Mouse (Mus musculus) intestine, embryonic 16.5 days (tissue): ENCODE results near the gene Strn3. TPM values are rescaled to one million over a fixed set of nuclear protein-coding genes. Genes with fewer than 3 reads are reported as not detected.
"Not testable (repeated sequence)": the region's sequence is repeated elsewhere in the genome, so short reads cannot be mapped to it uniquely, and the experiment has no call there.

Source experiments
- ATAC-seq: fragments of 200-750 bp; cut with Nextera tagmentation; 2 replicates; pipeline ENCODE4 v1.8.0; 2017; ENCODE audit warnings: moderate TSS enrichment, moderate library complexity
- H3K27ac ChIP-seq: fragments of 300-500 bp; sonication (generic); 2 replicates; pipeline ENCODE4 v1.5.1; 2014; ENCODE audit warnings: mild to moderate bottlenecking, low read length
- H3K27me3 ChIP-seq: fragments of 300-500 bp; sonication (generic); replicated peaks from 2 replicates; pipeline ENCODE4 v1.6.1; 2014; ENCODE audit warnings: low read length, control low read depth, mixed read lengths; ENCODE audit not compliant: control insufficient read depth, insufficient read depth
- H3K36me3 ChIP-seq: fragments of 300-500 bp; sonication (generic); 2 replicates; pipeline ENCODE4 v1.6.1; 2014; ENCODE audit warnings: low read length, control low read depth; ENCODE audit not compliant: control insufficient read depth, insufficient read depth
- H3K4me1 ChIP-seq: fragments of 300-500 bp; sonication (generic); 2 replicates; pipeline ENCODE4 v1.6.1; 2014; ENCODE audit warnings: low read length, control low read depth, mixed read lengths; ENCODE audit not compliant: control insufficient read depth, insufficient read depth
- H3K4me2 ChIP-seq: fragments of 300-500 bp; sonication (generic); 2 replicates; pipeline ENCODE4 v1.6.1; 2014; ENCODE audit warnings: low read depth, low read length, control low read depth
- H3K4me3 ChIP-seq: fragments of 300-500 bp; sonication (generic); 2 replicates; pipeline ENCODE4 v1.5.1; 2014; ENCODE audit warnings: mild to moderate bottlenecking, low read length
- H3K9ac ChIP-seq: fragments of 300-500 bp; sonication (generic); 2 replicates; pipeline ENCODE4 v1.6.1; 2014; ENCODE audit warnings: low read depth, low read length
- H3K9me3 ChIP-seq: fragments of 300-500 bp; sonication (generic); 2 replicates; pipeline ENCODE4 v1.6.1; 2016; ENCODE audit warnings: low read length, control low read depth; ENCODE audit not compliant: control insufficient read depth
- WGBS: fragments of 180-500 bp; shearing (Covaris S2); extraction: QIAGEN DNeasy Blood & Tissue Kit; methylation state at CpG from one replicate; pipeline ENCODE4 v1.1.7; 2014; 5-methylcytosine and 5-hydroxymethylcytosine counted together
- polyA plus RNA-seq: library from polyadenylated mRNA; unstranded; fragments of >200 nt; fragmentation: Nextera tagmentation; extraction: Ambion mirVana; gene quantifications from 2 replicates; pipeline ENCODE4 v1.2.1, GENCODE M21; 2015

Gene Strn3
- polyA plus RNA-seq, 1 experiment from 2014 or later = 14.5 TPM

DNA sequence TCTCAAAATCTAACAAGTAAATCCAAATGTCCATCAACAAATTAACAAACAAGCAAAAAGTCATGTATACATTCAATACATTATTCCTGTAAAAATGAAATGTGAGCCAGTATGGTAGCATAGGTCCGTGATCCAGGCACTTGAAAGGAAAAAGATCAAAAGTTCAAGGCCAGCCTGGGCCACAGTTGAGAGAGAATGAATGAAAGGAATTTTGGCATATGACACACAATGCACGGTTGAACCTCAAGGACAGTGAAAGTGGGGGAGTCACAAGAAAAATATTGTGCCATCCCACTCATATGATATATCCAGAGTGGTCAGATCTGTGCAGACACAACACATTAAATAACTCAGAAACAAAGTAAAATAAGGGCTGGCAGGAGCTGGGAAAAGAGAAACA, 15.3 kb downstream of the Strn3 start:
- Histone ChIP-seq H3K27me3 (no peaks in the 10 kb centered on the region), H3K27ac (no peak overlapping the region), H3K36me3 (no peaks in the 10 kb centered on the region), H3K4me3 (no peak overlapping the region), H3K9me3 (no peaks in the 10 kb centered on the region), H3K9ac (no peak overlapping the region), H3K4me2 (no peak overlapping the region), H3K4me1 (peaks cover 10% of the 10 kb centered on the region)
- no peak for ATAC-seq
- 55% methylated on average over 2 of the region's 2 CpGs for WGBS

GRCm38 (mm10) chr12:51673270-51673669, 18.4 kb downstream of the Strn3 start:
- H3K9ac ChIP-seq = no peak overlapping the region
- H3K36me3 ChIP-seq = no peaks in the 10 kb centered on the region
- H3K27me3 ChIP-seq = no peaks in the 10 kb centered on the region
- H3K4me1 ChIP-seq = peaks cover 7% of the 10 kb centered on the region
- H3K4me2 ChIP-seq = no peak overlapping the region
- H3K27ac ChIP-seq = no peak overlapping the region
- H3K4me3 ChIP-seq = no peak overlapping the region
- no peak for ATAC-seq
- WGBS = 60% methylated on average over 4 of the region's 4 CpGs
- no peaks in the 10 kb centered on the region for H3K9me3 ChIP-seq

DNA sequence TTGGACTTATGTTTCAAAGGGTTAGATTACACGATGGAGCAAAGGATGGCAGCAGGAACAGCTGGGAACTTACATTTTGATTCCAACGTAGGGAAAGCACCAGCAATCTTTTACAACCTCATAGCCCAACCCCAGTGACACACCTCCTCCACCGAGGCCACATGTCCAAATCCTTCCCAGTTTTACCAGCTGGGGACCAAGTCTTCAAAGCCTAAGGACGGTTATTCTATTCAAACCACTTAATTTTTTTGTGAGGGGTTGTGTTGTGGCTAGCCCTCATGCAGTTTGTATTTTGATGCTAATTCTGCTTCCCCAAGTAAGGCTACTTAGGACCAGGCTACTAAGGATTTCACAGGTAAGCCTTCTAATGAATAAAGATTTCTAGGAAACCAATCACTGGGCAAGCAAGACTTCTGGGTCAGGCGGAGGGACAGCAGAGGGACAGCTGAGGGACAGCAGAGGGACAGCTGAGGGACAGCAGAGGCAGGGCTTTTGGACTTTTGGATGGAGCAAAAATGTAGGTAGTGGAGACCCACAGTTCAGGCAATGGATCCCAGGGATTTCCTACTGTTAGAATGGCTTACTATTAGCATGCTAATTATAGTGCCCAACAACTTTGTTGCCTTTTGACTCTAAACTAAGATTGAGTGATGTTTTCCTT, 20.3 kb downstream of the Strn3 start:
- H3K27me3 ChIP-seq = no peaks in the 10 kb centered on the region
- no peak for ATAC-seq
- 36% methylated on average over 5 of the region's 5 CpGs for WGBS

DNA sequence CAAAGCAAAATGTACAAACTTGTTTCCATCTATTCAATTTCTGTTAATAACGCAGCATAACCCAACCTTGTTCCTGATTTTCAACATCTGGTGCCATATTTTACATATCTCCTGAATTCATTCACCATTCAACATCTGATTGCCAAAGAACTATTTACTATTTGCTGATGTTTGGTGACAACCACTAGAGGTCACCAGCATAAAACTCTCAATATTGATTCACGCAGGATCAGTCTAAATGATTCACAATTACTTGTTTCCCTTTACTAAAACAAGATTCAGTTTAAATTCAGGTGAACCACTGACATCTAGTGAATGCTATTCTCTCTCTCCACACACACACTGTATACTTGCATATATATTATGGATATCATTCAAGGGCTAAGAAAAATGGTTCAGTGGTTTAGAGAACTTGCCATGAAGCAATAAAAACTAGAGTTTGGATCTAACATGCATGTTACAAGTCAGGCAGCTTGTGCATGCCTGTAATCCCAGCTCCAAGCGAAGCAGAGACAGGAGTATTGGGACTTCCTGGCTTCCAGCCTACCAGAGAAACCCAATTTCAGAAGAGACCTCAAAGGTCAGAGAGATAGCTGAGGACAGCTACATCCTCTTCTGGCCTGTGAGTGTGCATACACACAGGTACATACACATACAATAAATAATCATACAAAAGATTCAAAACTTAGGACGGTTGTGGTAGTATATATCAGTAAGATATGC, 24.8 kb downstream of the Strn3 start:
- Histone ChIP-seq H3K27ac (no peak overlapping the region), H3K4me2 (no peak overlapping the region), H3K9me3 (no peaks in the 10 kb centered on the region), H3K4me3 (no peak overlapping the region), H3K9ac (no peak overlapping the region), H3K4me1 (peaks cover 4% of the 10 kb centered on the region; the same call in 1 of the 2 replicates), H3K36me3 (no peaks in the 10 kb centered on the region), H3K27me3 (no peaks in the 10 kb centered on the region)
- ATAC-seq = peak; percentile 21; the same call in 1 of the 2 replicates
- WGBS = 71% methylated on average over 4 of the region's 4 CpGs

More for the DNA sequence above, 20.3 kb downstream of the Strn3 start:
- H3K4me3 ChIP-seq = no peak overlapping the region
- no peaks in the 10 kb centered on the region for H3K9me3 ChIP-seq
- no peak overlapping the region for H3K4me2 ChIP-seq
- H3K9ac ChIP-seq = no peak overlapping the region
- H3K27ac ChIP-seq = no peak overlapping the region
- no peaks in the 10 kb centered on the region for H3K36me3 ChIP-seq
- peaks cover 7% of the 10 kb centered on the region for H3K4me1 ChIP-seq

DNA sequence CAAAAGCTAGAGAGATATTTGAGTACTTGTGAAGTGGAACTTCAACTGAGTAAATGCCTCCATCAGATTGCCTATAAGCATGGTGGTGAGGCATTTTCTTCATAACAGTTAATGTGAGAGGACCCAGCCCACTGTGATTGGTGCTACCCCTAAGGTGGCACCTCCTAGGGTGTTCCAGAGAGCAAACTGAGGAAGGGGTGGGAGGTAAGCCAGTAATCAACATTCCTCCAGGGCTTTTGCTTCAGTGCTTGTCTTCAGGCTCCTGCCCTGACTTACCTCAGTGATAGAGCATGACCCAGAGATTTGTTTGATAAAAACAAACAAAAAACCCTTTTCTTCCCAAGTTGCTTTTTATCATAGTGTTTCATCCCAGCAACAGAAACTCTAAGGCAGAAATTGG, 27.8 kb downstream of the Strn3 start:
- H3K27me3 ChIP-seq = no peaks in the 10 kb centered on the region
- H3K4me2 ChIP-seq = no peak overlapping the region
- 0 out of 2 replicates have a peak, but pooled peaks cover 4% of the 10 kb centered on the region for H3K4me1 ChIP-seq
- no peak overlapping the region for H3K9ac ChIP-seq
- H3K27ac ChIP-seq = no peak overlapping the region
- no peak for ATAC-seq
- no peaks in the 10 kb centered on the region for H3K9me3 ChIP-seq
- no peak overlapping the region for H3K4me3 ChIP-seq
- H3K36me3 ChIP-seq = no peaks in the 10 kb centered on the region

GRCm38 (mm10) chr12:51663011-51663410, 28.7 kb downstream of the Strn3 start:
- H3K9ac ChIP-seq = no peak overlapping the region
- no peaks in the 10 kb centered on the region for H3K9me3 ChIP-seq
- H3K4me3 ChIP-seq = no peak overlapping the region
- H3K4me2 ChIP-seq = no peak overlapping the region
- no peaks in the 10 kb centered on the region for H3K36me3 ChIP-seq
- H3K4me1 ChIP-seq = 0 out of 2 replicates have a peak, but pooled peaks cover 4% of the 10 kb centered on the region
- ATAC-seq = no peak
- no peaks in the 10 kb centered on the region for H3K27me3 ChIP-seq
- H3K27ac ChIP-seq = no peak overlapping the region

DNA sequence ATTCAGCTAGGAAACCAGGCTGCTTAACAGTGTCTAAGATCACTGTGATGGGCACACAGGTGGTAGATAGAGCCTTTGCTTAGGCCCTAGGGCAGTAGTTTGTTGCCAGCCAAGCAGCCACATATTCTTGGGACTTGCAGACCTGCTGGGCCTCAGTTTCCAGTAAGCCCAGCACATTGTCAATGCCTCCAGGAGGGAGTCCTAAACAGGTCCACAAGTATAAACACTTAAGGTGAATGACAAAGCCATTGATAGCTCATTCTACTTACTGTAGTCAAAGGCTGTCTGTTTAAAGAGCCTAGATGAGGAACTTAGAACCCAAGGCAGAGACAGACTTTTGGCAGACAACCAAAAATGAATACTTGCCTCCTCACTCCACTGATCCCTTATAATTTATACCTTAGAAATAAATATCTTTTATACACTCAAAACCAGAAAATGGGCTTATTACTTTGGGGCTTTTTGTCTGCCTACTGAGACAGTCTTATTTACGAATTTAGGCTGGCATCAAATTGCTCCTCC, 35.7 kb downstream of the Strn3 start:
- Histone ChIP-seq H3K4me1 (no peaks in the 10 kb centered on the region), H3K9ac (no peak overlapping the region), H3K9me3 (no peaks in the 10 kb centered on the region), H3K36me3 (no peaks in the 10 kb centered on the region), H3K27me3 (no peaks in the 10 kb centered on the region), H3K27ac (no peak overlapping the region), H3K4me2 (no peak overlapping the region), H3K4me3 (no peak overlapping the region)
- WGBS = 78% methylated on average over 1 of the region's 1 CpGs
- no peak for ATAC-seq

GRCm38 (mm10) chr12:51649401-51649800, 42.3 kb downstream of the Strn3 start:
- H3K4me1 ChIP-seq, H3K9me3 ChIP-seq, H3K36me3 ChIP-seq, H3K27me3 ChIP-seq, H3K4me2 ChIP-seq, ATAC-seq, H3K27ac ChIP-seq, H3K9ac ChIP-seq, H3K4me3 ChIP-seq: not testable (repeated sequence)

- Histone ChIP-seq H3K9me3 (no peaks in the 10 kb centered on the region), H3K4me2 (no peak overlapping the region), H3K4me1 (no peaks in the 10 kb centered on the region), H3K9ac (no peak overlapping the region), H3K27ac (0 out of 2 replicates have a peak overlapping the region, but pooled peaks have one; percentile 1), H3K36me3 (peaks cover under 1% of the 10 kb centered on the region; the same call in 1 of the 2 replicates), H3K27me3 (no peaks in the 10 kb centered on the region), H3K4me3 (no peak overlapping the region)
- WGBS = 33% methylated on average over 6 of the region's 6 CpGs
- ATAC-seq = peak; percentile 86
Observed at GRCm38 (mm10) chr12:51641871-51642270, 49.8 kb downstream of the Strn3 start.
